9 mouse cellular contexts compared by ENCODE assay signal in genomic region chr1:87829621-87830211, GRCm38 (mm10). TPM values are rescaled to one million over a fixed set of nuclear protein-coding genes. Genes with fewer than 3 reads are reported as not detected.
DNase-seq lines count a peak whose midpoint lies in the region; ATAC-seq lines count a peak whose summit lies in the region.
"Had no signal": no experiment of that assay in that cellular context is flagged by ENCODE, and none has a peak within 500 bp of the region (broad histone marks: within the 10 kb centered on the region; RNA-seq: fewer than 3 reads in every experiment).

No protein-coding gene starts in this region.

- no peak overlapping the region for H3K9ac ChIP-seq in kidney, embryonic 14.5 days (ENCODE audit: low read depth, low read length)

- no peak overlapping the region for H3K4me3 ChIP-seq in kidney, embryonic 14.5 days (ENCODE audit: low read length)
- H3K4me3 ChIP-seq in heart, embryonic 10.5 days, result no peak overlapping the region
- H3K4me3 ChIP-seq: myocyte had no signal

- peak; percentile 26 for DNase-seq in kidney, postnatal 10 days
- DNase-seq in CD8-positive naive resting alpha-beta T cell, adult 2 months (ENCODE audit: low read depth in 2 of 2, low spot score in 2 of 2), result peak; percentile 28 to 45
- DNase-seq in heart, embryonic 10.5 days (ENCODE audit: low spot score), result no peak
- no peak for DNase-seq in embryo, embryonic 10 days (ENCODE audit: low spot score)
- DNase-seq in adrenal gland, adult 2 months, result no peak
- DNase-seq in right cerebral cortex, postnatal 25 days, result no peak

- H3K36me3 ChIP-seq in kidney, embryonic 14.5 days (ENCODE audit: control insufficient read depth, insufficient read depth, low read length), result no peaks in the 10 kb centered on the region
- no peaks in the 10 kb centered on the region for H3K36me3 ChIP-seq in heart, embryonic 10.5 days

- no peak overlapping the region for H3K4me2 ChIP-seq in kidney, embryonic 14.5 days (replicated peaks; ENCODE audit: low read depth, low read length)

- 0 out of 2 replicates have a peak, but pooled peaks cover 3% of the 10 kb centered on the region for H3K4me1 ChIP-seq in kidney, embryonic 14.5 days (ENCODE audit: control insufficient read depth, insufficient read depth, low read length)
- H3K4me1 ChIP-seq in heart, embryonic 10.5 days, result peaks cover 17% of the 10 kb centered on the region

- ATAC-seq in kidney, embryonic 14.5 days (ENCODE audit: low FRiP score, low TSS enrichment), result no peak
- ATAC-seq in neutrophil, adult 5-6 weeks (ENCODE audit: extremely low read depth, insufficient number of reproducible peaks, low FRiP score, poor library complexity, severe bottlenecking), result peak; percentile 50; the same call in 1 of the 2 replicates

- no peak overlapping the region for H3K27ac ChIP-seq in kidney, embryonic 14.5 days (ENCODE audit: low read depth, low read length)
- H3K27ac ChIP-seq in heart, embryonic 10.5 days, result peak overlapping the region; percentile 22; the same call in 1 of the 2 replicates

- H3K27me3 ChIP-seq in kidney, embryonic 14.5 days (ENCODE audit: control insufficient read depth, insufficient read depth, low read length), result no peaks in the 10 kb centered on the region
- H3K27me3 ChIP-seq in heart, embryonic 10.5 days (ENCODE audit: insufficient read depth, poor library complexity, severe bottlenecking), result no peaks in the 10 kb centered on the region

- no peaks in the 10 kb centered on the region for H3K9me3 ChIP-seq in kidney, embryonic 14.5 days (ENCODE audit: control insufficient read depth, low read length)
- no peaks in the 10 kb centered on the region for H3K9me3 ChIP-seq in heart, embryonic 10.5 days

- WGBS in kidney, embryonic 14.5 days, result 57% methylated on average over 6 of the region's 6 CpGs
- WGBS in heart, embryonic 10.5 days, result 53% methylated on average over 6 of the region's 6 CpGs

RNA-seq across cellular contexts. Expression of gene Dgkd, which starts 23.4 kb away (rescaled TPM):
- polyA plus RNA-seq in kidney, embryonic 14.5 days (2014; fragmentation: Nextera tagmentation; extraction: Ambion mirVana), result 18.1 and 32.6 TPM in 2 replicates
- polyA plus RNA-seq in heart, embryonic 10.5 days (2016; fragmentation: Nextera tagmentation; extraction: Ambion mirVana), result 26.6 and 31.6 TPM in 2 replicates
- total RNA-seq in neutrophil, adult 5-6 weeks (2017), result 254 and 301 TPM in 2 replicates
- 10 to 100 TPM; 49.1 to 66.7 TPM for total RNA-seq in adrenal gland, adult 2 months (2021)
- 15.2 and 16.7 TPM in 2 replicates for polyA plus RNA-seq in adrenal gland, adult 2 months (2012; rRNA removed)

RNA-seq across cellular contexts. Expression of gene Sag, which starts 26.2 kb away (rescaled TPM):
- 2.6 and 3.7 TPM in 2 replicates for polyA plus RNA-seq in kidney, embryonic 14.5 days (2014; fragmentation: Nextera tagmentation; extraction: Ambion mirVana)
- 1.9 and 2.0 TPM in 2 replicates for polyA plus RNA-seq in heart, embryonic 10.5 days (2016; fragmentation: Nextera tagmentation; extraction: Ambion mirVana)
- total RNA-seq in neutrophil, adult 5-6 weeks (2017), result 6.3 and 8.0 TPM in 2 replicates
- total RNA-seq in adrenal gland, adult 2 months (2021), result 1 to 10 TPM; 1.4 to 2.4 TPM
- polyA plus RNA-seq in adrenal gland, adult 2 months (2012; rRNA removed), result 0.48 and 0.57 TPM in 2 replicates

Comparison
In these comparisons a context has a peak if more than half of its experiments do, and no peak if none do; other contexts are left out.
1. DNase-seq: peak in kidney, postnatal 10 days (single experiment) and CD8-positive naive resting alpha-beta T cell, adult 2 months (2 of 2); none in heart, embryonic 10.5 days (single experiment), embryo, embryonic 10 days (single experiment), adrenal gland, adult 2 months (single experiment) and right cerebral cortex, postnatal 25 days (single experiment).